Mouse (Mus musculus): Measurements from ENCODE around the gene Glipr2. TPM values are rescaled to one million over a fixed set of nuclear protein-coding genes. Genes with fewer than 3 reads are reported as not detected.

The Glipr2 gene
- total and polyA plus RNA-seq, 3 experiments = 60.3 to 146 (median 62.8) TPM

DNA sequence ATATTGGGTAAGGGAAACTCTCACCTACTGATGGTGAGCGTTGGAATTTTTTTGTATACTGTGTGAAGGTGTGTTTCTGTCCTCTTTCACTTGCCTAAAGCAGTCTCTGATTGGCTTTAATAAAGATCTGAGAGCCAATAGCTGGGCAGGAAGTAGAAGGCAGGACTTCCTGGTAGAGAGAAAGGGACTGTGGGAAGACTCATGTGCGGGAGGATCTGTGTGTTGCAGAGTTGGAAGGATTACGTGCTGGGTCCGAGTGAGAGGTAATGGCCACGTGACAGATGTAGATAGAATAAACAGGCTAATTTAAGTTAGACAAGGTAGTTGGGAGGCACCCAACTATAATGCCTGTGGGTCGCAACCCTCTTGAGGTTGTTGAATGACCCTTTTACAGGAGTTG lies 46.4 kb downstream of the Glipr2 start (continued):
- TF ChIP-seq UBTF (IDR thresholded peaks at IDR 0.05; ENCODE audit: low read depth, low read length) (no peak), POLR2AphosphoS2 (IDR thresholded peaks at IDR 0.05; ENCODE audit: low read depth, low read length) (peak; percentile 70; the same call in 1 of the 2 replicates), ZMIZ1 (IDR thresholded peaks at IDR 0.05; ENCODE audit: low read depth, low read length) (peak; percentile 82), JUN (IDR thresholded peaks at IDR 0.05; ENCODE audit: insufficient read depth, low read depth, low read length) (no peak), CTCF (conservative IDR thresholded peaks at IDR 0.05 in 1 of 2, IDR thresholded peaks at IDR 0.05 in 1 of 2; ENCODE audit: low read depth in 2 of 2, low read length in 2 of 2) (no peak), ZC3H11A (IDR thresholded peaks at IDR 0.05; ENCODE audit: low read depth, low read length) (no peak), KAT2A (IDR thresholded peaks at IDR 0.05; ENCODE audit: insufficient replicate concordance, low read length) (0 out of 2 replicates have a peak, but pooled peaks have one; percentile 58), JUND (conservative IDR thresholded peaks at IDR 0.05; ENCODE audit: low read depth, low read length) (no peak), GABPA (IDR thresholded peaks at IDR 0.05; ENCODE audit: insufficient replicate concordance, low read depth, low read length) (no peak), RCOR1 (conservative IDR thresholded peaks at IDR 0.05; ENCODE audit: low read depth, low read length) (0 out of 2 replicates have a peak, but pooled peaks have one; percentile 59), ZKSCAN1 (IDR thresholded peaks at IDR 0.05; ENCODE audit: borderline replicate concordance, low read depth, low read length) (no peak), EP300 (IDR thresholded peaks at IDR 0.05; ENCODE audit: low read length) (no peak), HCFC1 (IDR thresholded peaks at IDR 0.05; ENCODE audit: low read depth, low read length) (peak; percentile 72), TBP (conservative IDR thresholded peaks at IDR 0.05; ENCODE audit: low read depth, low read length) (peak; percentile 72), MXI1 (IDR thresholded peaks at IDR 0.05; ENCODE audit: low read depth, low read length) (peak; percentile 94), PAX5 (IDR thresholded peaks at IDR 0.05; ENCODE audit: low read length) (no peak), E2F4 (IDR thresholded peaks at IDR 0.05; ENCODE audit: insufficient replicate concordance, low read depth, low read length) (0 out of 2 replicates have a peak, but pooled peaks have one; percentile 21), NRF1 (IDR thresholded peaks at IDR 0.05; ENCODE audit: low read depth, low read length) (0 out of 2 replicates have a peak, but pooled peaks have one; percentile 27), CHD2 (IDR thresholded peaks at IDR 0.05; ENCODE audit: low read length) (0 out of 2 replicates have a peak, but pooled peaks have one; percentile 44), USF2 (conservative IDR thresholded peaks at IDR 0.05; ENCODE audit: low read depth, low read length) (peak; percentile 58; the same call in 1 of the 2 replicates), ELF1 (IDR thresholded peaks at IDR 0.05; ENCODE audit: low read depth, low read length) (peak; percentile 87)

DNA sequence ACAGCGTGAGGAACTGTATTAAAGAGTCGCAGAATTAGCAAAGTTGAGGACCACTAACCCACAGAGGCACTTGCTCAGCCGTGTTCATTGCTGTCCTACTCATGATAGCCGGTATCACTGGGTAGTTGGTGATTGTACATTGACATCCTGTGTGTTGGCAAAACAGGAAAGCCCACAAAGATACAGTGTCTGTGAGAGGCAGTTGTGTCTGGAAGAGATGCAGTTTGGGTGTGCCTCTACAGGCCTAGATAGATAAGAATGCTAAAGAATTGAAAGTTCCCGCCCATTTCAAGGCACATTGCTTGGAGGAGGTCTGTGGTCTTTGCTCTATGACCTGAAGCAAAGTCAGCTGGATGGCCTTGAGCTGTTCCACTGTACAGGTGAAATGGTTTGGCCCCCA lies 46.9 kb downstream of the Glipr2 start, which contains the start of gene Clta:
Gene Clta, plus strand, starts transcription at position 327 of the 400 bp plus-strand sequence.
- no peaks in the 10 kb centered on the region for H3K9me3 ChIP-seq (replicated peaks; ENCODE audit: low read length)
- H3K4me1 ChIP-seq (ENCODE audit: control insufficient read depth in 1 of 2, insufficient read depth in 2 of 2) = peaks cover 0 to 13% of the 10 kb centered on the region in 2 experiments; a peak in 2 of 4 replicates
- peak within 1 kb of the TSS; percentile 37 for H3K9ac ChIP-seq (ENCODE audit: insufficient read depth, low read depth)
- H3K27ac ChIP-seq (ENCODE audit: insufficient read depth, low read depth) = no peak within 1 kb of the TSS
- no peak for DNase-seq (ENCODE audit: extremely low read depth)
- peak within 1 kb of the TSS; percentile 55 to 59 (median 56) for H3K4me3 ChIP-seq (replicated peaks in 1 of 3; ENCODE audit: low read depth in 2 of 3, low read length in 2 of 3, poor library complexity in 1 of 3)
- H3K36me3 ChIP-seq (replicated peaks in 1 of 2; ENCODE audit: control insufficient read depth in 1 of 2, insufficient read depth in 1 of 2, low read length in 1 of 2) = peaks cover 0 to 15% of the 10 kb centered on the region in 2 experiments
- no peaks in the 10 kb centered on the region for H3K27me3 ChIP-seq (replicated peaks)
- dilution Hi-C loops (cut with MboI; ENCODE audit: extremely low pct_ligation_motif_present, extremely low pct_unique_long_range_greater_than_20kb, low sequenced_read_pairs) = no loop called here
- H3K79me2 ChIP-seq (replicated peaks; ENCODE audit: control insufficient read depth, extremely low read depth, insufficient read depth, poor library complexity, severe bottlenecking) = no peaks in the 10 kb centered on the region
- TF ChIP-seq RCOR1 (conservative IDR thresholded peaks at IDR 0.05; ENCODE audit: low read depth, low read length) (no peak), POLR2A (IDR thresholded peaks at IDR 0.05; ENCODE audit: low read depth, low read length) (no peak)
- H3K4me2 ChIP-seq (ENCODE audit: insufficient read depth, low read depth, poor library complexity, severe bottlenecking) = peak within 1 kb of the TSS; percentile 61; the same call in 1 of the 2 replicates
- in situ Hi-C loops (cut with MboI; ENCODE audit: low pct_ligation_motif_present, low pct_unique_long_range_greater_than_20kb, low sequenced_read_pairs) = no loop called here

Measured in CH12.LX (cell line).